Mouse (Mus musculus): ENCODE results near the gene Gstm3.
A peak's percentile ranks its signal among the peaks of the same experiment; 100 is the strongest.
"Not testable (repeated sequence)": the region's sequence is repeated elsewhere in the genome, so short reads cannot be mapped to it uniquely, and the experiment has no call there.

Gene Gstm3

GRCm38 (mm10) chr3:107968724-107969395, at the start of gene Gstm3:
Gstm3 (minus strand) TSS chr3:107969283.
- no peak for DNase-seq (ENCODE audit: low read depth, low spot score)

- DNase-seq (ENCODE audit: low read depth, low spot score): no peak
These were observed 49.2 kb upstream of the Gstm3 start for GRCm38 (mm10) chr3:108018190-108018820.

DNA sequence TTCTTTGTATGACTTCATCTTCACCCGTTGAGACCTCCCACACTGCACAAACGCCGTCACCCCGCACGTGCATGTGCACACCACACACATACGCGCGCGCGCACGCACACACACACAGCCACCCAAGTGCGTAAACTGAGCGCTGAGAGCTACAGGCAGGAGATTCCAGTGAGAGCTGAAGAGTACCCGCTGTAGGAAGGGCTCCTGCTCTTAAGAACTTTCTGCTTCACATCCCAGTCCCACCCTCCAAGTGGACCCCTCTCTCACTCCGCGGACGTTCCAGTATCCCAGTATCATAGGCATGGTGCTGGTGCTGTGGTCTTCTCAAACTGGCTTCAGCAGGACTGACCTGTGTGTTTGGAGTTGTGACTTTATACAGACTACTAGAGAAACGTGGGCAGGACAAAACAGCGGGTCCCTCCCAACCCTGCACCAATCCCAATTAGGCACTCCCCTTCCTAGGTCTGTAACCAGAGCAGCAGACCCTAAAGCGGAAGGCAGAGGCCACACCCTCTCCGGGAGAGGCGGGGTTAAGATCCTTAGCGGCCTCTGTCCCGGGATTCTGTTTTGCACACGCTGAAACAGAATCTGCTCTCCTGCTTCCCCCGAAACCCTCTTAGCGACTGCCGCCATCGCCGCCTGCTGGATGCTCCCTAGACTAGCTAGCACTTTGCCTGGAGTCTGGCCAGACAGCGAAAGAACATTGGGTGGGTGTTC, 48.5 kb upstream of the Gstm3 start, which contains the start of gene Gstm1:
TSS of gene Gstm1 (minus strand) at position 501 of the 717 bp plus-strand sequence.
- DNase-seq (ENCODE audit: low read depth, low spot score): peak; percentile 75

- DNase-seq (ENCODE audit: low read depth, low spot score): not testable (repeated sequence)
These were observed 47.4 kb upstream of the Gstm3 start for GRCm38 (mm10) chr3:108016468-108016867.

DNA sequence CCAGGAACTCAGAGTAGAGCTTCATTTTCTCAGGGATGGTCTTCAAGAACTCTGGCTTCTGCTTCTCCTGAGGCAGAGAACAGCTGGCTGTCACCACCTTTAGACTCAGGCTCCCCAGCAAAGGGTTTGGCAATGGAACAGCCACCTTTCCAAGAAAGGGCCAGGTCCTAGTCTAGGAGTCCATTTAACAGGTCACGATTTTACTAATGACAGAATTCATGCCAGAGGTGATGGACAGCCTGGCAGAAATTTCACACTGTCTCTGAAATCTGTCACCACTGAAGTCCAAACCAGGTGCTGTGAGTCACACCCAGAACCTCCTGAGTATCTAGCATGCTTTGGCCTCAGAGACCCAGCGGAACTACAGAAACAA, 45.9 kb upstream of the Gstm3 start:
- no peak for DNase-seq (ENCODE audit: low read depth, low spot score)

DNA sequence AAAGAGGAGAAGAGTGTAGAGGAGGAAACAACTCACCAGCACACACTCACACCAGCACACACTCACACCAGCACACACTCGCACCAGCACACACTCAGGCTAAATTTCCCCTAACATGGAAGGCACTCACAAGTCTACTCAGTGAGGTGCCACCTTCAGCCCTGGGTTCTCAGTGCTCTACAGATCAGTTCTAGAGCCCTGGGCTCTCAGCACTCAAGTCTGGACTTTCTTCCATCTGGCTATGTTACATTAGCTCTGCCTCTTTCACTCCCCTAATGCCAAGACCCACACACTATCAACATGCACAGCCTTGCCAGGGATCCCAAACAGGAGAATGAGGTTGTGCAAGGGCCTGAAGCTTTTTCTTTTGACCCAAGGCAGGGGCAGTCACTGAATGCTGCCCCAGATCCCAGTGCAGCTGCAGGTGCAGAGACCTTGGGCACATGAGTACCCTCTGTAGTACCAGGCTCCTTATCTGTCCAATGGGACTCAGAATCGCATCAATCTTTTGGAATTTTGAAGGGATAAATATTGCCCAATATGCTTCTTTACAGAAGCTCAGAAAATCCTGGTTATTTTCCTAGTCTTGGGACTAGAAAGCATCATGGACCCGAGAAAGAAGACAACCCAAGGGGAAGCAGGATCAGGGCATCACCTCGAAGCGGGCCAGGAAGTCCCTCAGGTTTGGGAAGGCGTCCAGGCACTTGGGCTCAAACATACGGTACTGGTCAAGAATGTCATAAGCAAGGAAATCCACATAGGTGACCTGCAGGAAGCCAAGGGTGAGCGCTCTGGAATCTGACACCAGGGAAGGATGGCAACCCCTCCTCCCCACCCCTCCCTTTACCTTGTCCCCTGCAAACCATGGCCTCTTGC, 45.3 kb upstream of the Gstm3 start:
- DNase-seq (ENCODE audit: low read depth, low spot score): no peak

GRCm38 (mm10) chr3:108013331-108013871, 44.3 kb upstream of the Gstm3 start:
- no peak for DNase-seq (ENCODE audit: low read depth, low spot score)

DNA sequence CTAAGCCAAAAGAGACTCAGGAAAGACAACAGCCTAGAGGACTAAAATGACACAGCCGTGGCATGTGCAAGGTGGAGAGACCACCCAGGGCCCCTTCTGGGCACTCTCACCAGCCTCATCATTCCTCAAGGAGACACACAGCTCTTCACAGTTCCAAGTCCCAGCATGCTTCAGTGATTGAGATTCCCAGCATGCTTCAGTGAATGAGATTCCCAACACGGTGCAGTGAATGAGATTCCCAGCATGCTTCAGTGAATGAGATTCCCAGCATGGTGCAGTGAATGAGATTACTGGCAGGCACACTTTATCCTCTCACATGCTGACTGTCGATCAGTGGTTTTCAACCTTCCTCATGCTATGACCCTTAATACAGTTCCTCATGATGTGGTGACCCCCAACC, 42.5 kb upstream of the Gstm3 start:
- DNase-seq (ENCODE audit: low read depth, low spot score): no peak

GRCm38 (mm10) chr3:108010286-108010685, 41.2 kb upstream of the Gstm3 start:
- DNase-seq (ENCODE audit: low read depth, low spot score): no peak

DNA sequence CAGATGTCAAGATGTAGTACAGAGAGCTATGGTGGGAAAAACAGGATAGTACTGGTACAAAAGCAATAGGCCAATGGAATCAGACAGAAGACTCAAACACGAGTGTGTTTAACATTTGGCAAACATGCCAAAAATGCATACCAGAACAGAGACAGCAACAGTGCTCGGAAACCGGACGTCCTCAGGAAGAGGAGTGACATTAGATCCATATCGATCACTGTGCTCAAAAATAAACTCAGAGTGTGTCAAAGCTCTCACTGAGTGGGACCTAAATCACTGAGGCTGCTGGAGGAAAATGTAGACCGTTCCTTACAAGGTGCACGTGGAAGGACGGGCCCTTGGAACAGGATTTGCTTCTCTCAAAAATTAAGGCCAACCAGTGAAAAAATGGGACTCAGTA, 32.9 kb upstream of the Gstm3 start:
- DNase-seq (ENCODE audit: low read depth, low spot score): no peak

- no peak for DNase-seq (ENCODE audit: low read depth, low spot score)
These were observed 30.4 kb upstream of the Gstm3 start for GRCm38 (mm10) chr3:107999491-107999890.

DNA sequence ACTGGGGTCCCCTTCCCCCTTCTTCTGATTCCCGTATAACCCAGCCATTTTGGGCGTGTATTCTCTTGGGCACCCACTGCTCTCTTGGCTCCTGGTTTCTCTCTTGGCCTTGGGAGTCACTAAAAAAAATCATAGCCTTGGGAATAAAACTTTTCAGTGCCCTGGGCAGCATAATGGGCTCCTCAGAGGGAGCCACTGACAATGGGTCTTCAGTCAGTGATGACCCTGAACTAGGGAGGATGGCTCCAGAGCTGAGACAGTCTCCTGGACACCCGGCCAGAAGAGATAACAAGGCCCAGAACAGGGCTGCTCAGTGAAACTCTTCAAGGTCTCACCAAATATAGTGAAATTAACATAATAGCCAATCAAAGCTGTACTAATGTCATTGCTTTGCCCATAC, 29.5 kb upstream of the Gstm3 start:
- DNase-seq (ENCODE audit: low read depth, low spot score): no peak

DNA sequence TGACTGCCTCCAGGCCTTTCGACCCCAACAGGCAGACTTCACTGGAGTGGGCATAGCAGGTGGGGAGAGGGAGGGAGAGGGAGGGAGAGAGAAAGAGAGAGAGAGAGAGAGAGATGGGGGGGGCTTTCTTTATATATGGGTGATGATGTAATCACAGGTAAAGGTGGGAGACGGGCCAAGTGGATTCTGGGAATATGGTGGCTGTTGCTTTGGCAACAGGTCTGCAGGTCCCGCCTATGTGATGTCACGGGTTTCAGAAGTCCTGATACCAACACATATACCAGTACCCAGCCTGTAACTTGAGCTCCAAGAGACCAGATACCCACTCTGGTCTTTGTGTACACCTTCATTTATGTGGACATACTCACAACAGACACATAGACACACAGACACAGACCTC, 27.5 kb upstream of the Gstm3 start:
- DNase-seq (ENCODE audit: low read depth, low spot score): no peak

GRCm38 (mm10) chr3:107995974-107996373, 26.9 kb upstream of the Gstm3 start:
- not testable (repeated sequence) for DNase-seq (ENCODE audit: low read depth, low spot score)

GRCm38 (mm10) chr3:107986041-107986562, 17.0 kb upstream of the Gstm3 start, which contains the start of gene Gstm2:
Gstm2 (minus strand) TSS chr3:107986453.
- no peak for DNase-seq (ENCODE audit: low read depth, low spot score)

DNA sequence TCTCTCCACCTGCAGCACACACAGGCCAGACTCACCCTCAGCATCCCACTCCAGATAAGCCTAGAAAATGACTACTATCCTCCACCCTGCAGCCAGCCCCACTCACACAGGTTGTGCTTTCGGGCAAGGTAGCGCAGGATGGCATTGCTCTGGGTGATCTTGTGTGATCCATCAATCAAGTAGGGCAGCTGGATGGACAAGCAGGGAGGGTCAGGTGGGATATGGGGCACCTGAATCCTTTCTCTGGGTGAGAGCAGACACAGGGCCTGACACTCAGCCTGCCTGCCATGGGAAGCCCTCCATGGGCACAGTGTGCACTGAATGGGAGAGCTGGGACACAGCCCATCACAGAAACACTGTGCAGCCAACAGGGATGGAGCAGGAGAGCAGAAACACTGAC, 16.1 kb upstream of the Gstm3 start:
- DNase-seq (ENCODE audit: low read depth, low spot score): not testable (repeated sequence)

DNA sequence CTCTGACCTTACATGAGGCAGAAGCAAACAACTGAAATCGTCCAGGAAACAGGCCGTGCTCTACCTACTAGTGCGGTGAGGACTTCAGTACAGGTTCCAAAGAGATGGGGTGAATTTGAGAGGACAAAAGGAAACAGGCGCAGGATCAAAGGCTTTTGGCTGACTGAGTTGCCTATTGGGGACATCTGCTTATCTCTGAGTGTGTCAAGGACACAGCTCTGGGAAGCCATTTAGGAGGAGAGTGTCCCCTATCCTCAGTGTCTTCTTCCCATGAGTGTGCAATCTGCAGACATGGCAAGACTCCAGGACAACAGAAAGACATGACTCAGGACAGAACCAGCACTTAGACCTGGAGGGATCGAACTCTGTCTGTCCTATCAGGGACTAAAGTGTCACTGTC, 15.4 kb upstream of the Gstm3 start:
- no peak for DNase-seq (ENCODE audit: low read depth, low spot score)

- no peak for DNase-seq (ENCODE audit: low read depth, low spot score)
These were observed 14.7 kb upstream of the Gstm3 start for GRCm38 (mm10) chr3:107983771-107984170.

DNA sequence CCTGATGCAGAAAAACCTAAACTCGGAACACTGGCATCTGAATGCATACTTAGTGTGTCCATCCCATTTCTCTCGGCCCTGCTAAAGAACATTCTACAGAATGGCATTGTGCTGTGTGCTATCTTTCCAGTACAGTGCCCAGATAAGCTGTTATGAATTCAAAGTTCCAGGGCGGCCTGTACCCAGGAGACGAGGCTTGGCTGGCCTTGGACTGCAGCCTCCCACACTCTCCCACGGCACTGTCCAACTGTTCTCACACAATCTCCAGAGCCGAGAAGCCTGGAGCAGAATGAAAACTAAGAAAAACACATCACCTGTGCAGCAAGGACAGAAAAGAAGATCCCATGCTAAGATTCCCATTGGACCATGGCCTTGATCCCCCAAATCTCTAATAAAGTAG, 13.6 kb upstream of the Gstm3 start:
- DNase-seq (ENCODE audit: low read depth, low spot score): no peak

DNA sequence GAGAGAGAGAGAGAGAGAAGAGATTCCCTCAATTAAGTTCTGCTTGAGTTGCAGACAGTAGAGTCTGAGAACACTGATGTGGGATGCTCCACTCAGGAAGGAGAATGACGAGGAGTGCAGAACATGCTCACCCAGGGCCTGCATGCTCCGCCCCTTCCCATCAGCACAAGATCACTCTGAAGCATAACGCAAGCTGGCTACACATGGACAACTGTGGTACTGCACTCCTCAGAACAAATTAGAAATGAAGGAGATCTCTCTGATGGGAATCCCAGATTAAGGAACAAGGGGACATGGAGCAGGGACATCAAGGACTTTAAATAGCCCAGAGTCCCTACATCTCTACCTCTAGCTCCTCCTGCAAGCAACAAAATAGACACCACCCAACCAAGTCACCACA, 12.2 kb upstream of the Gstm3 start:
- no peak for DNase-seq (ENCODE audit: low read depth, low spot score)

- no peak for DNase-seq (ENCODE audit: low read depth, low spot score)
These were observed 8.6 kb upstream of the Gstm3 start for GRCm38 (mm10) chr3:107977691-107978090.

Data from CD4-positive, CD25-positive, alpha-beta regulatory T cell, adult 2 months (primary cell).